Mouse (Mus musculus): Measurements from ENCODE around the gene Pdhx. TPM values are rescaled to one million over a fixed set of nuclear protein-coding genes. Genes with fewer than 3 reads are reported as not detected.

Gene Pdhx
- total RNA-seq, 2 experiments from 2014 or later = 68.1 to 69.8 TPM

DNA sequence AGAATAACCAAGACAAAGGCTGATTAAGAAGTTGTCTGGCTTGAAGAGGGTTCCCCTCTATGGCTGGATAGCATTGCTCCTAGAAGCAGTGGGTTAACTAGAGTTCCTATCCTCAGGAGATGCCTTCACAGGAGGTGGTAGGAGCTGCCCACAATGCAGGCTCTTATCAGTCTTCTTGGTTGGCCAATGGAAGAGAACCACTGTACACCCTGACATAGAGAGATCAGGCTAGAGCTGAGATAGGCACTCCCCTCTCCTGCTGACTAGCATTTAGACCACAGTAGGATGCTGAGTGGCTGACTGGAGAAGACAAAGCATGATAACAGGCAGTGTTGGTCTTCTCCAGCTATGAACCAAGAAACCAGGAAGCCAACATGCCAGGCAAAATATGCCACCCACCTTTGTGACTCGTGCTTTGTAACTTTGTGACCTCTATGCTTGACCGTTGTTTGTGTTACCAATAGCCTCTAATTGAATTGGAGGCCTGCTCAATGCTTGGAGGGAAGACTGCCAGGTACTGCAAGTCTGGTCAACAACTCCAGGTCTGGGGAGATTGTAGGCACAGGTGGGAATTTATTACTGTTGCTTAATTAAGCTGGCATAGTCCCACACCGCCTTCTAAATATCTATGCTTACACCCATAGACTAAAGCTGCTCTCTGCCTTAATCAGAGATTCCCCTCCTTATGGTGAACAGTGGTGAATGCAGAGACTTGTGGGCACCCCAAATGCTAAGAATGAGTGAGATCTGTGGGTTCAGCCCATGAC, 79.3 kb downstream of the Pdhx start:
- DNase-seq (ENCODE audit: low spot score in 2 of 2) = no peak

- no peak for DNase-seq (ENCODE audit: low spot score in 2 of 2)
These were observed 80.9 kb downstream of the Pdhx start for GRCm38 (mm10) chr2:102992405-102992804.

GRCm38 (mm10) chr2:102990301-102990702, 83.0 kb downstream of the Pdhx start:
- no peak for DNase-seq (ENCODE audit: low spot score in 2 of 2)

- DNase-seq (ENCODE audit: low spot score in 2 of 2) = no peak
These were observed 83.9 kb downstream of the Pdhx start for GRCm38 (mm10) chr2:102989446-102989845.

DNA sequence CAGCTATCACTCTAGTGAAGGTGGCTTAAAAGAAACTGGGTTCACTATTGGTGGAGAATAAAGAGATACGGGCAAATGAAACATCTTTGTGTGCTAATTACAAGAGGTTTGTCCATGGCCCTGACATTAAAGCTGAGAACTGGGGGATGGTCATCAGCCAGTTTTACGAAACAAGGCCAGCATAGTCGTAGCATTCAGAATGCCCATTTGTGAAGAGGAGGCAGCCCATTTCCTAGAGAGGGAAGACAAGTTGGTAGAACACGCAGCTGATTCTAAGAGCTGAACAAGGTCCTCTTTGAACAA, 85.7 kb downstream of the Pdhx start:
- no peak for DNase-seq (ENCODE audit: low spot score in 2 of 2)

DNA sequence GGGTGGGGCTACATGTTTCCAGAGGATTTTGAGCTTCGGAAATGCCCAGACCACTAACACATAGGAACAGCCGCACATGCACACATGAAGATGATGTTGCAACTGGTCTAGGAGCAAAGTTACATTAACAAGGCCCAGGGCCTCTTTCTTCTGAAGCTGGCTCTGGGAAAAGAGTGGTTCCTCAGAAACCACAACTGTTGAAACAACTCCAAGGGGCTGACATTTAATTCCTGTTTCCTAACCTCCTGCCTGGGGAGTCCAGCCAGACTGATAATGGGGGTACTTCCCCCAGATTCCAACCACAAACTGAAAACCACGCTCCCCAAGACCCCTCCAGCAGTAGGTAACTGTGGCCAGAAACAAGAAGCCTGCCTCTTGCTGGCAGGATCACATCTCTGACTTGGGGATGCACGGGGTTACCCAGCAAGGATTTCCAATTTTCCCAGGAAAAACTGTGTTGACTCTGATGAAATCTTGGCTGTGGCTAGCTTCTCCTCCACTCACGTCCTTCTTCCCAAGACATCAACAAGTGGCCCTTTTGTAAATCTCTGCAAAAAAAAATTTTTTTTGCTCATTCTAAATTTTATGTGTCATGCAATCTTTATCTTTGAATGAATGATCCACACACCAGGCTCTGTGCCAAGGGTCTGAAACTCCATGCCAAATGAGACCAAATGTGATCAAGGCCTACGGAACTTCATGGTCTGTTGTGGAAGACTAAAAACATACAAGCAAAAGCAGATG, 86.2 kb downstream of the Pdhx start:
- no peak for DNase-seq (ENCODE audit: low spot score in 2 of 2)

GRCm38 (mm10) chr2:102986424-102986823, 86.9 kb downstream of the Pdhx start:
- DNase-seq (ENCODE audit: low spot score in 2 of 2) = no peak

GRCm38 (mm10) chr2:102982822-102983221, 90.5 kb downstream of the Pdhx start:
- no peak for DNase-seq (ENCODE audit: low spot score in 2 of 2)

DNA sequence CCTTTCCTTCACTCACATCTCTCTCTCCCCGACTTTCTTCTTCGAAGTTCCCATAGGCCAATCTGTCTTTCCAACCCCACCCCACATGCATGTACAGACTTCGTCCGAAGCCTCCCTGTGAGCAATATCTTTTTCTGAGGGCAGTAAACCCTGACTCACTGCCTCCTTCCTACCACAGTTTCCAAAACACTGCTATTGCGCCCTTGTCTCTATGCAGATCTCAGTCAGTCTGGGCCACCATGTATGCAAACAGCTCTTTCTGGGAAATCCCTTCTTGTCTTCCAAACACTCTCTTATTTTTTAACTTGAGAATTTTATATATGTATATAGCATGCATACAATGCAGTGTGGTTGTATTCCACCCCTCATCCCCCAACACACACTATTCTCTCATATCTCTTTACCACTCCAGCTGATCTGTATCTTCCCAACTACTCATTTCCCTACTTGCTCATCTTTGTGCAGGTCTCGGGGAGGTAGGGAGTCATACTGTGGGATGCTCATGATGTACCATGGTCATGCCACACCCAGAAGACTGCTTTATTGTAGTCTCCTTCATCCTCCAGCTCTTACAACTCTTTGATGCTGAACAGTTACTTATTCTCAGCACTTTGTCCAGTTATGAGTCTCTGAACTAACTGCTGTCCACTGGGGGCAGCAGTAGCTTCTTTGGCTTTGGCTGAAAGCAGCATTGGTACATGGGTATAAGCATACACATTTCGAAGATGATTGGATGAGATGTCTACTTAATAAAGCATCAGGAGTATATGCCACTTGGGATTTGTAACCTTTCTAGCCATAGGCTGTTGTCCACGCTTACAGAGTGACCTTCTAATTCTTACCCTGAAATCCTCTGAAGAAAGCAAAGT, 91.6 kb downstream of the Pdhx start:
- DNase-seq (ENCODE audit: low spot score in 2 of 2) = no peak

- no peak for DNase-seq (ENCODE audit: low spot score in 2 of 2)
These were observed 92.4 kb downstream of the Pdhx start for GRCm38 (mm10) chr2:102980870-102981269.

DNA sequence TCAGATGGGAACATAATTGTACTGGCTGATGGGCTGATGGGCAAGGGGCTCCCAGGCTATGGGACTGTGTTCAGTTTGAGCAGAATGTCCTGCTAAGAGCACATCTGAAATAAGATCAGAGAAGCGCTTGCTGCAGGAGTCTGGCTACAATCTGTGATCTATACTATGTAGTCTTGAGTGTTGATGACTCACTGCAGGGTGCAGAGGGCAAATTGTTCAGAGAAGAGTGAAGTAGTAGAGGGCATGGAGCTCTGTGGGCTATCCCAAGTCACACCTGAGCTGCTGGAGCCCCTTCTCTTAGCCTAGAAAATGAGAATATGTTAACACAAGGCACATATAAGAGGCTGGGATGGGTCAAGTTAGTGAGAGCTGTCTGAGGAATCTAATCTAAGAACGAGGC, 93.8 kb downstream of the Pdhx start:
- DNase-seq (ENCODE audit: low spot score in 2 of 2) = no peak

GRCm38 (mm10) chr2:102979112-102979511, 94.2 kb downstream of the Pdhx start:
- no peak for DNase-seq (ENCODE audit: low spot score in 2 of 2)

- no peak for DNase-seq (ENCODE audit: low spot score in 2 of 2)
These were observed 97.9 kb downstream of the Pdhx start for GRCm38 (mm10) chr2:102975358-102975945.

GRCm38 (mm10) chr2:102973115-102973514, 100.2 kb downstream of the Pdhx start:
- DNase-seq (ENCODE audit: low spot score in 2 of 2) = no peak

DNA sequence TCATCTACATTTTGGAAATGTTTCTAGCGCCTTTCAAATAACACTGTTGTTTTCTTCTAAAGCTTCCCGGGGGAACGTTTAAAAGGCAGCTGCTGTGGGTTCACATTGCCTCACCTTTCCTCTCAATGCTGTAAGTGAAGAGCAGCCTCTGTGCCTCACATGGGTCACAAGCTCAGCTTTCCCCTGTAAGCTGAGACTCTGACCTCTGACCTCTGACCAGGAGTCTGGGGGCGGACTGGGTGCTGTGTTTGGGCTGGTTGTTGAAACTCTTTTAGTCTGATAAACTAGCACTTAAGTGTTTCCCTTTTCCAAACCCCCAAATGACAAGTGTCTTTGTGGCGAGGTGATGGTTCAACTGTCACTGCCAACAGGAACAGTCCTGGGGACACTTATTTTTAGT, 100.7 kb downstream of the Pdhx start:
- no peak for DNase-seq (ENCODE audit: low spot score in 2 of 2)

DNA sequence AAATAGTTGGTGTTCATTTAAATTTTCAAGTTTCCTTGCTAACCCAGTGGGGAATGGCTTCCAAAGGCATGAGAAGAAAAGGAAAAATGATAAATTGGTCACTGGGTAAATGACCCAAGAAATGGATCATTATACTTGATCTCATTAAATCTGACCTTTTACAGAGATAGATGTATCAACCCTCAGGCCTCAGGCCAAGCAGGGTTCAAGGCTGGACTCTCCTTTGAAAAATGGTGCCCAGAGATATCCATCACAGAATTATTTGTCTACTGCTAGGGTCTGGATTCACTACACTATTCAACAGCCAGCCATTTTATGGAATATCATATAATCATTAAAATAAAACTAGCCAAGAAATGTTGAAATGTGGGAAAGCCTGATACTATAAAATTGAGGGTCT, 101.4 kb downstream of the Pdhx start:
- no peak for DNase-seq (ENCODE audit: low spot score in 2 of 2)

Other genes starting within 250 kb of the Pdhx start
- 1 to 10 TPM; 5.4 to 6.3 TPM for gene Cd44, start 171.8 kb downstream of the Pdhx start, total RNA-seq (2021)
- gene Apip, start 162 bp upstream of the Pdhx start, total RNA-seq (2021) = 10 to 100 TPM; 24.1 to 33.6 TPM
- not detected for gene Ehf, start 229.8 kb upstream of the Pdhx start, total RNA-seq (2021)